Mouse (Mus musculus) heart, postnatal 4 days (tissue): Measurements from ENCODE around the gene Foxn3. TPM values are rescaled to one million over a fixed set of nuclear protein-coding genes. Genes with fewer than 3 reads are reported as not detected.

Experiments used
- DNase-seq: peaks from one replicate; pipeline ENCODE4 v3.0.0; 2021
- total RNA-seq, 2 experiments: library from RNA; stranded (reverse); gene quantifications; 2 replicates each; pipeline ENCODE4 v1.2.3; 2021

The Foxn3 gene
- total RNA-seq, 2 experiments from 2014 or later: 113 to 131 TPM

- DNase-seq: no peak
These were observed 213.8 kb downstream of the Foxn3 start for GRCm38 (mm10) chr12:99349650-99349997.

GRCm38 (mm10) chr12:99348940-99349649 is 214.3 kb downstream of the Foxn3 start:
- no peak for DNase-seq

- DNase-seq: no peak
These were observed 215.9 kb downstream of the Foxn3 start for GRCm38 (mm10) chr12:99347512-99347911.

- DNase-seq: no peak
These were observed 216.4 kb downstream of the Foxn3 start for GRCm38 (mm10) chr12:99346982-99347381.

- no peak for DNase-seq
These were observed 218.1 kb downstream of the Foxn3 start for GRCm38 (mm10) chr12:99345323-99345722.

GRCm38 (mm10) chr12:99343378-99343777 is 220.0 kb downstream of the Foxn3 start:
- no peak for DNase-seq

- DNase-seq: no peak
These were observed 221.2 kb downstream of the Foxn3 start for GRCm38 (mm10) chr12:99342160-99342559.

- no peak for DNase-seq
These were observed 221.6 kb downstream of the Foxn3 start for GRCm38 (mm10) chr12:99341751-99342150.

GRCm38 (mm10) chr12:99340418-99341182 is 222.8 kb downstream of the Foxn3 start:
- peak; percentile 40 for DNase-seq

GRCm38 (mm10) chr12:99339640-99340325 is 223.6 kb downstream of the Foxn3 start:
- no peak for DNase-seq

GRCm38 (mm10) chr12:99338754-99339153 is 224.6 kb downstream of the Foxn3 start:
- DNase-seq: no peak

- no peak for DNase-seq
These were observed 226.3 kb downstream of the Foxn3 start for GRCm38 (mm10) chr12:99337171-99337435.

GRCm38 (mm10) chr12:99336349-99337170 is 226.8 kb downstream of the Foxn3 start:
- DNase-seq: peak; percentile 80

- DNase-seq: no peak
These were observed 227.8 kb downstream of the Foxn3 start for GRCm38 (mm10) chr12:99335628-99336027.

GRCm38 (mm10) chr12:99334026-99334425 is 229.4 kb downstream of the Foxn3 start:
- no peak for DNase-seq

- no peak for DNase-seq
These were observed 229.9 kb downstream of the Foxn3 start for GRCm38 (mm10) chr12:99333304-99333968.

- no peak for DNase-seq
These were observed 231.1 kb downstream of the Foxn3 start for GRCm38 (mm10) chr12:99332144-99332807.

GRCm38 (mm10) chr12:99331341-99331947 is 231.9 kb downstream of the Foxn3 start:
- no peak for DNase-seq

- DNase-seq: no peak
These were observed 232.5 kb downstream of the Foxn3 start for GRCm38 (mm10) chr12:99330822-99331285.

GRCm38 (mm10) chr12:99329301-99330257 is 233.8 kb downstream of the Foxn3 start:
- no peak for DNase-seq
